Mouse (Mus musculus) liver, adult 2 months (tissue): ENCODE measurements around the gene Cntfr.

ENCODE experiments used
- CTCF ChIP-seq: fragments of 200-500 bp; IDR thresholded peaks from 2 replicates; pipeline ENCODE4 v1.5.1; 2011; ENCODE audit warnings: low read depth, low read length, control low read depth
- POLR2A ChIP-seq: fragments of 200-500 bp; IDR thresholded peaks from 2 replicates; pipeline ENCODE4 v1.6.1; 2011; ENCODE audit warnings: low read length, control low read depth; ENCODE audit not compliant: insufficient read depth; ENCODE audit errors: extremely low read depth

DNA sequence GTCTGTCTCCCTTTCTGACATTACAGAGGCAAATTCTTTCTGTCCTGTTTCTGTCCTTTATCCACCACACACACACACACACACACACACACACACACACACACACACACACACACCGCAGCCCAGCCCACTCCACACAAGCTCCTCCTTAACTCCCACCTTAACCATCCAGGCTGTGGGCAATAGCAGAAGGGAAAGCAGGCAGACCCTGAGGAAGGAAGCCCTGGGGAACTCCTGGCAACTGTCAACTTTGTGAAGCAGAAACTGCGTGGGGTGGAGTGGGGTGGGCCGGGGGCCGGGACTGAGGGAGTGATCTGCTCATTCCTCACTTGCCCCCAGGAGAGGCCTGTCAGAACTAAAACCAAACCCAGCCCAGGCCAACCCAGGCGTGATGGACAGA, 25.4 kb downstream of the Cntfr start:
- TF ChIP-seq CTCF (no peak), POLR2A (no peak)
